Mouse (Mus musculus): ENCODE measurements at regions not wholly inside any gene's neighbourhood (a gene's known extent, or its start where the extent isn't known, plus 50 kb on each side); places are given as distances from the start of the nearest gene placed in this dataset. TPM values are rescaled to one million over a fixed set of nuclear protein-coding genes. Genes with fewer than 3 reads are reported as not detected.

GRCm38 (mm10) chr13:60538110-60538509, 63.6 kb upstream of the Dapk1 start:
- H3K4me2 ChIP-seq, result no peak overlapping the region
- no peaks in the 10 kb centered on the region for H3K36me3 ChIP-seq (ENCODE audit: insufficient read depth)
- H3K4me1 ChIP-seq (ENCODE audit: insufficient read depth), result no peaks in the 10 kb centered on the region
- no peak overlapping the region for H3K9ac ChIP-seq
- WGBS, result 54% methylated on average over 8 of the region's 8 CpGs
- no peak for TF ChIP-seq CTCF (IDR thresholded peaks at IDR 0.05; ENCODE audit: low read depth)
- no peak for DNase-seq
- no peak overlapping the region for H3K27ac ChIP-seq (ENCODE audit: low read depth)
- no peak overlapping the region for H3K4me3 ChIP-seq (ENCODE audit: low read depth, low read length)
- H3K27me3 ChIP-seq (ENCODE audit: insufficient read depth, low read length), result no peaks in the 10 kb centered on the region
- no peaks in the 10 kb centered on the region for H3K9me3 ChIP-seq (ENCODE audit: low read depth, low read length)
- no peak for ATAC-seq (ENCODE audit: insufficient read depth)

- ATAC-seq (ENCODE audit: insufficient read depth), result no peak
- 97% methylated on average over 5 of the region's 5 CpGs for WGBS
- no peaks in the 10 kb centered on the region for H3K4me1 ChIP-seq (ENCODE audit: insufficient read depth)
- H3K4me2 ChIP-seq, result no peak overlapping the region
- no peak for DNase-seq
- H3K27me3 ChIP-seq (ENCODE audit: insufficient read depth, low read length), result no peaks in the 10 kb centered on the region
- no peak overlapping the region for H3K9ac ChIP-seq
- H3K4me3 ChIP-seq (ENCODE audit: low read depth, low read length), result no peak overlapping the region
- TF ChIP-seq CTCF (IDR thresholded peaks at IDR 0.05; ENCODE audit: low read depth), result no peak
- H3K27ac ChIP-seq (ENCODE audit: low read depth), result no peak overlapping the region
- no peaks in the 10 kb centered on the region for H3K36me3 ChIP-seq (ENCODE audit: insufficient read depth)
- H3K9me3 ChIP-seq (ENCODE audit: low read depth, low read length), result no peaks in the 10 kb centered on the region
These were observed 60.6 kb upstream of the Dapk1 start for GRCm38 (mm10) chr13:60541165-60541564.

- no peaks in the 10 kb centered on the region for H3K9me3 ChIP-seq (ENCODE audit: low read depth, low read length)
- H3K9ac ChIP-seq, result no peak overlapping the region
- H3K36me3 ChIP-seq (ENCODE audit: insufficient read depth), result no peaks in the 10 kb centered on the region
- no peaks in the 10 kb centered on the region for H3K4me1 ChIP-seq (ENCODE audit: insufficient read depth)
- H3K4me2 ChIP-seq, result no peak overlapping the region
- ATAC-seq (ENCODE audit: insufficient read depth), result no peak
- no peak overlapping the region for H3K4me3 ChIP-seq (ENCODE audit: low read depth, low read length)
- H3K27me3 ChIP-seq (ENCODE audit: insufficient read depth, low read length), result no peaks in the 10 kb centered on the region
- H3K27ac ChIP-seq (ENCODE audit: low read depth), result no peak overlapping the region
- DNase-seq, result no peak
- no peak for TF ChIP-seq CTCF (IDR thresholded peaks at IDR 0.05; ENCODE audit: low read depth)
- WGBS, result 45% methylated on average over 3 of the region's 3 CpGs
These were observed 57.4 kb upstream of the Dapk1 start for GRCm38 (mm10) chr13:60544363-60544762.

- Histone ChIP-seq H3K27ac (ENCODE audit: low read depth) (no peak overlapping the region), H3K9me3 (ENCODE audit: low read depth, low read length) (no peaks in the 10 kb centered on the region), H3K36me3 (ENCODE audit: insufficient read depth) (no peaks in the 10 kb centered on the region), H3K27me3 (ENCODE audit: insufficient read depth, low read length) (no peaks in the 10 kb centered on the region), H3K4me3 (ENCODE audit: low read depth, low read length) (no peak overlapping the region), H3K4me1 (ENCODE audit: insufficient read depth) (no peaks in the 10 kb centered on the region), H3K4me2 (no peak overlapping the region), H3K9ac (no peak overlapping the region)
- WGBS, result 73% methylated on average over 2 of the region's 2 CpGs
- no peak for TF ChIP-seq CTCF (IDR thresholded peaks at IDR 0.05; ENCODE audit: low read depth)
- ATAC-seq (ENCODE audit: insufficient read depth), result no peak
- no peak for DNase-seq
These were observed 55.6 kb upstream of the Dapk1 start for GRCm38 (mm10) chr13:60545999-60546733.

Small RNA genes lying in the stretch of these regions (microRNA-seq; reads per million reads assigned to microRNA genes)
- gene Gm24999 (ENCODE audit: borderline number of aligned reads), result not detected
- gene Gm25000 (ENCODE audit: borderline number of aligned reads), result not detected

All from lung, embryonic 14.5 days (tissue).